Mouse (Mus musculus) gastrocnemius, adult 2 months (tissue): ENCODE data around the gene Arid5a. TPM values are rescaled to one million over a fixed set of nuclear protein-coding genes. Genes with fewer than 3 reads are reported as not detected.

Experiments used
- DNase-seq: peaks from one replicate; pipeline ENCODE4 v3.0.0; 2022
- H3K27ac ChIP-seq: fragments of 200-600 bp; 2 replicates; pipeline ENCODE4 v1.8.1; 2022; ENCODE audit warnings: mild to moderate bottlenecking
- H3K4me3 ChIP-seq: fragments of 200-600 bp; 2 replicates; pipeline ENCODE4 v1.8.1; 2022; ENCODE audit warnings: mild to moderate bottlenecking, moderate library complexity
- CTCF ChIP-seq: fragments of 200-600 bp; IDR thresholded peaks from 2 replicates; pipeline ENCODE4 v1.8.1; 2022; ENCODE audit warnings: antibody characterized with exemption, mild to moderate bottlenecking, moderate library complexity
- intact Hi-C: fragments of 180-260 bp; cut with DNase I; formaldehyde crosslinking; loops from one replicate; pipeline ENCODE4 v1.15.1; 2025
- long read RNA-seq, 2 experiments: library from polyadenylated mRNA; stranded (forward); transcript quantifications; one replicate each; pipeline ENCODE4 v2.0.0; 2021
- total RNA-seq, 2 experiments: library from RNA; stranded (reverse); gene quantifications; 2 replicates each; pipeline ENCODE4 v1.2.3; 2021

Arid5a gene
- 10 to 100 TPM in 1 of 2 experiments, 1 to 10 TPM in 1; 7.0 to 18.6 TPM for total RNA-seq
- long read RNA-seq, experiment 1, full-length matches to known transcripts = 6 of 7 reads
- long read RNA-seq, experiment 1, partial matches to known transcripts = 0 of 7 reads
- long read RNA-seq, experiment 1, other reads (novel, unspliced or antisense) = 1 of 7 reads
- long read RNA-seq, experiment 2, full-length matches to known transcripts = 10 of 12 reads
- long read RNA-seq, experiment 2, partial matches to known transcripts = 0 of 12 reads
- long read RNA-seq, experiment 2, other reads (novel, unspliced or antisense) = 2 of 12 reads

DNA sequence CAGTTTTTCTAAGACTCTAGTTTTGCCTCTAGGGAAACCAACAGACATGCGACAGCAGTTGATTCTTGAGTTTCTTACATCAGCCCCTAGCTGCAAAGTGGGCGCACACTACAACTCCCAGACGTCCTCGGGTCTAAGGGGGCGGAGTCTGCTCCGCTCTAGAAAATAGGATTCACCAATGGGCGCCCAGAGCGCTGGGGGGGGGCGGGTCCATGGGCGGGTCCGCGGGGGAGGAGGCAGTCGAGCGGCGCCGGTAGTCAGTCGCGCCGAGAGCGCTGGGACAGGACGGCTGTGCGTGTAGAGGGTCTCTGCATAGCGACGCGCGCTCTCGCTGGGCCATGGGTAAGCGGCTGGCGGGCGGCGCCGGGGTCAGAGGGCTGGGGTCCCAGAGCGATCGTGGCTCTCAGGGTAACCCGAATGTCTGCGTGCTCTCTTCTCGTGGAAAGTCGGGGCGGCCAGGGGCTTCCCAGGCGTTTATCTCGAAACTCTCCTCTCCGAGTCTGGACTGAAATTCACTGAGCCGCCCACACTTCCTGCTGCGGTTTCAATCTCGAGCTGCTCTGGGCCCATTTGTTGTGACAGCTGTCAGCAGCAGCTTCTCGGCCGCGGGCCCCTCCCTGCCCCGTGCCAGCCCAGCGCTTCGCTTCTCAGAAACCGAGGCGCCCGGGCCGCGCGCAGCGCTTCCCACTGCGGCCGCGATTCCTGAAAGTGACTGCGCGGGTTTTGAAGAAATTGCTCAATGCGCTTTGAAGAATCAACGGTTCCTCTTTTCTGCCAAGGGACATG lies at the start of gene Arid5a:
Gene Arid5a, plus strand, starts transcription at position 239 of the 786 bp plus-strand sequence.
- Histone ChIP-seq H3K27ac (peak within 1 kb of the TSS; percentile 98), H3K4me3 (peak within 1 kb of the TSS; percentile 84)
- peak; percentile 21; the same call in 1 of the 2 replicates for TF ChIP-seq CTCF
- intact Hi-C loops = no loop called here
- peak; percentile 93 for DNase-seq

DNA sequence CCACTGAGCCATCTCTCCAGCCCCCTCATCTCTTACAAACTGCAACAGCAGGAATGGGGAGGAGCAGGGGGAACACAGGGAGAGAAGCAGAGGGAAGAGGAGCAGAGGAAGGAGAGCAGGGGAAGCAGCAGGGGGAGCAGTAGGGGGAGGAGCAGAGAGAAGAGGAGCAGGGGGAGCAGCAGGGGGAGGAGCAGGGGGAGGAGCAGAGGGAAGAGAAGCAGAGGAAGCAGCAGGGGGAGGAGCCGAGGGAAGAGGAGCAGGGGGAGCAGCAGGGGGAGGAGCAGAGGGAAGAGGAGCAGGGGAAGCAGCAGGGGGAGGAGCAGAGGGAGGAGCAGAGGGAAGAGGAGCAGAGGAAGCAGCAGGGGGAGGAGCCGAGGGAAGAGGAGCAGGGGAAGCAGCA lies 48.9 kb upstream of the Arid5a start:
- TF ChIP-seq CTCF = no peak
- intact Hi-C loops = no loop called here
- DNase-seq = no peak
- H3K4me3 ChIP-seq = no peak overlapping the region
- no peak overlapping the region for H3K27ac ChIP-seq

DNA sequence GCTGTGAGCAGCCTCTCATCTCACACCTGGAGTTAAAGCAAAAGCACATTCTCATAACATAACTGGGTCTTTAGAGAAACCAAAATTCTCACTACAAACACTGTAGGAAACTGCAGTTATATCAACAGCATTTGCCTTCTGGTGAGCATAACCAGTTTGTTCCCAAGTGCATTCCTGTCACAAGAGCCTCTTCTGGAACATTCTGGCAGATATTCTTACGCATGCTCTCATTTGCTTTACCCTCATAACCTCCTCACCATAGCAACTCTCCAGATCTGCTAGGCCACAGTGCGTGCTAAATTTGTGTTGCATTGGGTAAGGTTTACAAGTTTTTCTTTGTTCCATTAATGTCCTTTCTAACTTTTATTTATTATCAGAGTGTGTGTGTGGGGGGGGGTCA lies 48.3 kb upstream of the Arid5a start:
- TF ChIP-seq CTCF = no peak
- H3K4me3 ChIP-seq = no peak overlapping the region
- no peak overlapping the region for H3K27ac ChIP-seq
- intact Hi-C loops = no loop called here
- no peak for DNase-seq

DNA sequence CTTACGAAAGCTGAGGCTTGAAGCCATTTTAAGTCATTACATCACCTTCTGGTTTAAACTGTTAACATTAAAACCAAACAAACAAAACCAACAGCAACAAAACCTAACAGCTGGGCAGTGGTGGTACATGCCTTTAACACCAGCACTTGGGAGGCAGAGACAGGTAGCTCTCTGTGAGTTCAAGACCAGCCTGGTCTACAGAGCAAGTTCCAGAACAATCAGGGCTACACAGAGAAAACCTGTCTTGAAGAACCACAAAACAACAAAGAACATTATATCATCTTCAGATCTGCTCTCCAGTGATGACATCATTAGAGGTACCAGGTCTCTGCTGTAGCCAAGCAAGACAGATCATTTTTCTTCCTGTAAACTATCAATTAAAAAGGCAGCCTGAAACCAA lies 47.1 kb upstream of the Arid5a start:
- no peak overlapping the region for H3K4me3 ChIP-seq
- TF ChIP-seq CTCF = no peak
- DNase-seq = no peak
- intact Hi-C loops = no loop called here
- no peak overlapping the region for H3K27ac ChIP-seq

DNA sequence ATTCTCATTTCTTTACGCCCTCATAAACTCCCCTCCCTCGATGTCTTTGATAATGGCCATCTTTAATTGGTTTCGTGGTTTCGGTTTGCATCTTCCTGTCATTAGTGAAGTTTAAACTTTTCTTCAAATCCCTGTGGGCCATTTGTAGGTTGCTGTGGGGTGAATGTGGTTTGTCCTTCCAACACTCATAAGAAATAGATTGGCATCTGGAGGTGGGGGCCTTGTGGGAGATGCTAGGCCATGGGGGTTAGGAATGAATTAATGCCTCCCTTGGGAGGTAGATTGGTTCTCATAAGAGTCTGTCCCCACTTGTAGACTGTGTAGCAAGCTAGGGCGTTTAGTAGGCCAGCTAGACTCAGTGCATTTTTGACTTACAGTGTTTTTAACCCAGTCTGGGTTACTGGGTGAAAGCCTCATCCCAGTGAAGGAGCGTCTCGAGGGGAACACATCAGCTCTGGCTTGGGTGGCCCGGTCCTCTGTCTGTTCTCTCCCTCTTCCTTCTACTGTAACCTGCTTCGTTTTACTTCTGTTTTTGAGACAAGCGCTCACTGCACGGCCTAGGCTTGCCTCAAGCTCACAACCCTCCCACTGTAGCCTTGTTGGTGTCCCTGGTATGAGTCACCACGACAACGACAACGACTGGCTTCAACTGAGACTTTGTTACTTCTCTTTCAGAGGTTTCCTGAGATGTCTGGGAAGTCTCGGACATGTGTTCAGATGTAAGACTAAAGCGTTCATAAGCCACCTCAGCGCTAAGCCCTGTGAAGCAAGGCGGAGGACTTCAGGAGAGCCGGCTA lies 45.6 kb upstream of the Arid5a start:
- Histone ChIP-seq H3K4me3 (no peak overlapping the region), H3K27ac (no peak overlapping the region)
- intact Hi-C loops = no loop called here
- no peak for DNase-seq
- no peak for TF ChIP-seq CTCF

DNA sequence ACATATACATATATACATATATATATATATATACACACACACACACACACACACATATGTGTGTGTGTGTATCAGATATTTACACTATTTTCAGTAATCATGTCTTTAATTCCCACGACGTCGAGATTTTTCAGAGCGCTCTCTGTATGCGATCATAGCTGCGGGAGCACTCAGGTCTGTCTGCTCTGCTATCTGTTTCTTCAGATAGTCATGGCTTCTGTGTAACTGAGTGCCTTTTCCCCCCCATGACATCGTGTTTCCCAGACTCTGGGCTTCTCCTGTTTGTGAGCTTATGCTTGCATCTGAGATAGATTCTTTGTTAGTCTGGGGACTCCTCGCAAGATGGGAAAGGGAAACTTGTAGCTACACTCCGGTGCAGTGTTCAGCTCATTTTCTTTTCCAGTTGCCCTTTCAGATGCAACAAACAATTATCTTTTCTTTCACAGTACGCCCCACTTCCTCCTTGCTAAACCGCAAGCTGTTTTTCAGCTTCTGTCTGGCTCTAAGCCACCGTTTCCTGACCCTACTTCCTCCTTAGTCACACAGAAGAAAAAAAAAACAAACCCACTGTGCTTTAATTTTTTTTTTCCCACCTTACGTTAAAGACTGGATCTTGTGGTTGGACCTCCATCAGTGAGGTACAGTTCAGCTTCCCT lies 43.6 kb upstream of the Arid5a start:
- Histone ChIP-seq H3K4me3 (peak overlapping the region; percentile 25), H3K27ac (peak overlapping the region; percentile 79)
- intact Hi-C loops = no loop called here
- TF ChIP-seq CTCF = no peak
- peak; percentile 45 for DNase-seq

DNA sequence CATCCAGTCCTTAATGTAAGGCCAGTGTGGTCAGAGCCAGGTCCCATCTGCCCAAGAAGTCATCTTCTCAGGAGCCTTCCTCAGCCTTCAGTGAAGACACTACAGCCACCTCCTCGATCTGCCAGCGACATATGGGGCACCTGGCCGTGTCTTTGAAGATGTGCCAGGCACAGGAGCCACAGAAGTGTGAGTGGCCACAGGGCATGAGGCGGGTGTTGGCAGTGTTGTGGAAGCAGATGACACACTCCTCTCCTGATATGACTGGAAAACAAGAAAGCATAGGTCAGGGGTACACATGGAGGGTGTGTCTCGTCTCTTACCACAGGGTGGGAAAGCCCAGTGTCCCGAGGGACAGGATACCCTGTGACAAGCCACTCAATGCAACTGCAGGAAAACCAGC lies 41.2 kb upstream of the Arid5a start:
- Histone ChIP-seq H3K27ac (no peak overlapping the region), H3K4me3 (no peak overlapping the region)
- no peak for TF ChIP-seq CTCF
- no peak for DNase-seq
- intact Hi-C loops = no loop called here

DNA sequence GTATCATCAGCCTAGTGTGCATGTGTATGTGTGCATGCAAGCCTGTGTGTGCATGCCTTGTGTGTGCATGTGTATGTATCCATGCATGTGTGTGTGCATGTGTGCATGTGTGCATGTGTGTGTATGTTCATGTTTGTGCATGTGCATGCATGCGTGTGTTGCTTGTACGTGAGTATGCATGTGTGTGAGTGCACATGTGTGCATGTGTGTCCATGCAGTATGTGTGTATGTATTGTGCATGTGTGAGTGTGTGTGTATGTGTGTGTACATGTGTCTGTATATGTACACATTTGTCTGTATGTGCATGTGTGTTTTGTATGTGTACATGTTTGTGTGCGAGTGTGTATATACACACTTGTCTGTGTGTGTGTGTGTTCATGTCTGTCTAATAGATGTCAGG lies 39.9 kb upstream of the Arid5a start:
- DNase-seq = no peak
- H3K4me3 ChIP-seq = no peak overlapping the region
- intact Hi-C loops = no loop called here
- no peak overlapping the region for H3K27ac ChIP-seq
- no peak for TF ChIP-seq CTCF

DNA sequence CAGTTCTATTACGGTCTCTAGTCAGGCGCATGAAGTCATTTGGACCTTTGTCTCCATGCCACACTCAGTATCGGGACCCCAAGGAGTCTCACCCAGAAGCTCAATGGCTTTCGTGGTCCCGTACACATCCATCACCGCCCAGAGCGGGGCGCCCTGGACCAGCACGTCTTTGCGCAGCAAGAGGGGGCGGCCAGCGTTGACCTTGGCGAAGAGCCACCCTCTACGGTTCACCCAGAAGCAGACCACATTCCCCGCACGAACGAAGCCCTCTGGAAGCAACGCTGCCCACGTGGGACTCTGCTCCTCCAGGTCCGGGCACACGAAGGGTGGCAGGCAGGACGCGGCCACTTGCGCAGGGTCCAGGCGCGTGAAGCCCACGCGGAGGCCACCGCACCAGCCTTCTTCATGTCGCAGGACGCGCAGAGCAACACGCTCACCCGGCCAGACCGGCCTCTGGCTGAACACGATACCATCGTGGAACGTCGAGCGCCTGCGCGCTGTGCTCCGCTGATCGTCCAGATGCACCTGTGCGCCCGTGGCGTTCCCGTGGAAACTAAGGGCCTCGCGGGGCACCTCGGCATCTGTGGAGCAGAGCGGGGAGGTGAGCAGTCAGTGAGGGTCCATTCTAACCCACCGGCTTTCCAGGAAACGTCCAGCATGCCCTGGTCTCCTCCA lies 38.3 kb upstream of the Arid5a start:
- intact Hi-C loops = no loop called here
- Histone ChIP-seq H3K27ac (no peak overlapping the region), H3K4me3 (peak overlapping the region; percentile 40)
- no peak for DNase-seq
- no peak for TF ChIP-seq CTCF

DNA sequence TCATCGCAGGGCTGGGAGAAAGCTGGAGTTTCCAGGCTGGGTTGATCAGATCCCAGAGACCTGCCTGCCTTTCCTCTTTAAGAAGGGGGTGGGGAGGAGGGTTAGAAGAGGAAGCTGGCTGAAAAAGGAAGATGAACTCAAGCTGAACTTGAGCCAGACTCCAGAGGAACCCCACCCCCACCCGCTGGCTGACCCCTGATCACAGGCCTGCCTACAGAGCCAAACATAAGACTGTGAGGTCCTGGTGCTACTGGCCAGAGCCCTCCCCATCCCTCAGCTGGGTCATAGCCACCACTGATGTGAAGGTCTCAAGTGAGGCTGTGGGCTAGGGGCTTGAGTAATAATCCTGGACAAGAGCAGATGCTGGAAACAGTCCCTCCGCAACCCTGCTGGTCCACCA lies 36.9 kb upstream of the Arid5a start:
- no peak for TF ChIP-seq CTCF
- peak overlapping the region; percentile 81 for H3K27ac ChIP-seq
- peak overlapping the region; percentile 18; the same call in 1 of the 2 replicates for H3K4me3 ChIP-seq
- no peak for DNase-seq
- intact Hi-C loops = no loop called here

DNA sequence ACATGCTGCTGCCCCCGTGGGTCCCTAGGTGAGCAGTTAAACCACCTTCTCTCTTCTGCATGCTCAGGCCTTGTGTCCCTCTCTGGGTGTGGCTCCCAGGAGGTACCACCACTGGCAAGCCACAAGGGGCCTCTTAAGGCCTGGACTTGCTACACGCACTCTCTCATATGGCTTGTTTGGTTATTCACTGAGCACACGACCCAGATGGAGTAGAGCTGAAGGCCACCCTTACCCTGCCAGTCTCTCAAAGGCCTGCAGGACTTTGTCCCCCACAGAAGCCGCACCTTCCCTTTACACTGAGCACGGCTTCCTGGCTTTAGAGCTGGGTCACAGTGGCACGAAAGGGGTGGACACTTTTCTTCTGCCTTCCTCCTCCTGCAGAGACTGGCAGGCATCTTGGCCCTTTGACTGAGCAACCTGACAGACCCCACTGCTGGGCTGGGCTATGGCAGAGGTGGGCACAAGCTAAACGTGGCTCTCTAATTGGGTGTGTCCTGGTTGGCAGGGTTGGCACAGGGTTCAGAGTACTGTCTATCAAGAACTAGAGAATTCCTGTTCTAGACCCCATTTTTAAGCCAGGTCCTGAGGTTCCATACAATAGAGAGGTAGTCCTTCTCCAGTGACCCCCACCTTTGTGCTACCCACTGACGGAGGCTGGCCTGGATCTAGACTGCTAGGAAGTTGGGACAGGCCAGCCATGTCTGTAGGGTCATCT lies 35.9 kb upstream of the Arid5a start:
- DNase-seq = no peak
- H3K27ac ChIP-seq = peak overlapping the region; percentile 81
- no peak for TF ChIP-seq CTCF
- intact Hi-C loops = no loop called here
- H3K4me3 ChIP-seq = peak overlapping the region; percentile 18

DNA sequence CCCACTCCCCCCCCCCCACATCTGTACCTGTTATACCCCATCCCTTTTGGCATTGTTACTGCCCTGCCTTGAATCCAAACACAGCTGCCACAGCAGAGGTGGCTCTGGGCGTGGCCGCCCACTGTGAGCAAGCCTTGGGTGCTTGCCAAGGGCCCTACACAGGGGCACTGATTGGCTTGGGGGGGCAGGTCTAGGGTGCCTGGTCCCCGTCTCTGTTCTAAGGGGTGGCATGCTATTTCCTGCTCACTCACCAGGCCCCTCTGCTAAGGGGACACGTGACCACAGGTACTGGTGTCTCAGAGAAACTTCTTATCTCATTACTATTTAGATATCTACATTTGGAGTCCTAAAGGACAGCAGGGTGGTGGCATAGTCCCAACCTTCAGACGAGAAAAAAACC lies 35.0 kb upstream of the Arid5a start:
- peak; percentile 48 for DNase-seq
- TF ChIP-seq CTCF = no peak
- H3K4me3 ChIP-seq = peak overlapping the region; percentile 58
- intact Hi-C loops = no loop called here
- peak overlapping the region; percentile 81 for H3K27ac ChIP-seq
